Mouse (Mus musculus): Measurements from ENCODE around the gene Slc36a4. TPM values are rescaled to one million over a fixed set of nuclear protein-coding genes. Genes with fewer than 3 reads are reported as not detected.

Gene Slc36a4
- polyA plus RNA-seq, 1 experiment = 2.3 TPM

DNA sequence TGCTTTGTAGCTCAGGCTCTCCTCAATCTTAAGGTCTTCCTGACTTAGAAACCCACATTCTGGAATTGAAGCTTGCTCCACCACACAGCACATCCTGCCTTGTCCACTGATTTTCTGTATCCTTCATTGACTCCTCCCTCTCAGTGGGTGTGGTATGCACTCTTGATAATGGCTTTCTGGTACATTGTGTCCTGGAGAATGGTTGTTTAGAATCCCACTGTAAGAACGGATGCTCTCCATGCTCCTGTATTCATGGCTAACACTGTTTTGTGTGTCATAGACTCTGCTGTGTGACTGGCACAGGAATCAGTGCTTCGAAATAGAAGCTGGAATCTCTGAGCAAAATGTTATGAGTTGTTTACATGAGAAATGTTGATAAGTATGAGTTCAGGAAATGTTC lies 28.0 kb downstream of the Slc36a4 start:
- Histone ChIP-seq H3K4me1 (ENCODE audit: control insufficient read depth, insufficient read depth, insufficient read length) (no peaks in the 10 kb centered on the region), H3K27me3 (ENCODE audit: control insufficient read depth, insufficient read depth, low read length) (no peaks in the 10 kb centered on the region), H3K4me3 (ENCODE audit: extremely low read depth, insufficient read depth, insufficient read length) (no peak overlapping the region), H3K36me3 (ENCODE audit: control insufficient read depth, insufficient read depth, low read length) (peaks cover 12% of the 10 kb centered on the region), H3K27ac (ENCODE audit: insufficient read depth, low read length) (no peak overlapping the region)
- DNase-seq (ENCODE audit: low read depth in 1 of 2, low spot score in 2 of 2) = no peak
- WGBS = 90% methylated on average over 2 of the region's 2 CpGs
- TF ChIP-seq CTCF (IDR thresholded peaks at IDR 0.05; ENCODE audit: extremely low read depth, insufficient read depth, insufficient read length, insufficient replicate concordance) (no peak), POLR2A (IDR thresholded peaks at IDR 0.05; ENCODE audit: low read depth, low read length) (no peak)

GRCm38 (mm10) chr9:15741428-15741827 lies 31.9 kb downstream of the Slc36a4 start:
- Histone ChIP-seq H3K36me3 (ENCODE audit: control insufficient read depth, insufficient read depth, low read length) (peaks cover 7% of the 10 kb centered on the region), H3K4me1 (ENCODE audit: control insufficient read depth, insufficient read depth, insufficient read length) (no peaks in the 10 kb centered on the region), H3K27ac (ENCODE audit: insufficient read depth, low read length) (no peak overlapping the region), H3K4me3 (ENCODE audit: extremely low read depth, insufficient read depth, insufficient read length) (no peak overlapping the region), H3K27me3 (ENCODE audit: control insufficient read depth, insufficient read depth, low read length) (no peaks in the 10 kb centered on the region)
- 92% methylated on average over 4 of the region's 4 CpGs for WGBS
- TF ChIP-seq POLR2A (IDR thresholded peaks at IDR 0.05; ENCODE audit: low read depth, low read length) (no peak), CTCF (IDR thresholded peaks at IDR 0.05; ENCODE audit: extremely low read depth, insufficient read depth, insufficient read length, insufficient replicate concordance) (no peak)
- no peak for DNase-seq (ENCODE audit: low read depth in 1 of 2, low spot score in 2 of 2)

DNA sequence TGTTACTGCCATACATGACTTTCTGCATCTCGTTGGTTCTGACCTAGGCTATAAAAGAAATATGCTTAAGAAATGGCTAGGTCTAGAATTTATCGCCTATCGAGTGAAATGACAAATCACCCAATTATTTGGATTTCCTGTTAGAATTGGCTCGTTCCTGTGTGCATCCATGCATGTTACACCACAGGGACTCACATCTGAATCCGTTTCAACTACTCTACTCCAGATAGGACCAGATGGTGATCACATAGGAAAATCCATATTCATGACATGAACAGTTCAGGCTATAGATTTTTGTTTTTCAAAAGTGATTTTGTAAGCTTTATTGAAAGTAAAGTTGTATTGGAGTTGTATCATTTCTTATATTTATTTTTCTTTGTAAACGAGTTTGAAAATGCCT lies 32.4 kb downstream of the Slc36a4 start:
- Histone ChIP-seq H3K27ac (ENCODE audit: insufficient read depth, low read length) (no peak overlapping the region), H3K27me3 (ENCODE audit: control insufficient read depth, insufficient read depth, low read length) (no peaks in the 10 kb centered on the region), H3K4me1 (ENCODE audit: control insufficient read depth, insufficient read depth, insufficient read length) (no peaks in the 10 kb centered on the region), H3K36me3 (ENCODE audit: control insufficient read depth, insufficient read depth, low read length) (peaks cover 7% of the 10 kb centered on the region), H3K4me3 (ENCODE audit: extremely low read depth, insufficient read depth, insufficient read length) (no peak overlapping the region)
- 82% methylated on average over 6 of the region's 6 CpGs for WGBS
- DNase-seq (ENCODE audit: low read depth in 1 of 2, low spot score in 2 of 2) = no peak
- TF ChIP-seq POLR2A (IDR thresholded peaks at IDR 0.05; ENCODE audit: low read depth, low read length) (no peak), CTCF (IDR thresholded peaks at IDR 0.05; ENCODE audit: extremely low read depth, insufficient read depth, insufficient read length, insufficient replicate concordance) (no peak)

- Histone ChIP-seq H3K4me3 (ENCODE audit: extremely low read depth, insufficient read depth, insufficient read length) (no peak overlapping the region), H3K27ac (ENCODE audit: insufficient read depth, low read length) (no peak overlapping the region), H3K4me1 (ENCODE audit: control insufficient read depth, insufficient read depth, insufficient read length) (no peaks in the 10 kb centered on the region), H3K36me3 (ENCODE audit: control insufficient read depth, insufficient read depth, low read length) (no peaks in the 10 kb centered on the region), H3K27me3 (ENCODE audit: control insufficient read depth, insufficient read depth, low read length) (no peaks in the 10 kb centered on the region)
- WGBS = 88% methylated on average over 2 of the region's 2 CpGs
- DNase-seq (ENCODE audit: low read depth in 1 of 2, low spot score in 2 of 2) = no peak
- no peak for TF ChIP-seq POLR2A (IDR thresholded peaks at IDR 0.05; ENCODE audit: low read depth, low read length)
- TF ChIP-seq CTCF (IDR thresholded peaks at IDR 0.05; ENCODE audit: extremely low read depth, insufficient read depth, insufficient read length, insufficient replicate concordance) = no peak
These were observed 36.6 kb downstream of the Slc36a4 start for GRCm38 (mm10) chr9:15745985-15746607.

- Histone ChIP-seq H3K4me1 (ENCODE audit: control insufficient read depth, insufficient read depth, insufficient read length) (no peaks in the 10 kb centered on the region), H3K27me3 (ENCODE audit: control insufficient read depth, insufficient read depth, low read length) (no peaks in the 10 kb centered on the region), H3K36me3 (ENCODE audit: control insufficient read depth, insufficient read depth, low read length) (no peaks in the 10 kb centered on the region), H3K4me3 (ENCODE audit: extremely low read depth, insufficient read depth, insufficient read length) (no peak overlapping the region), H3K27ac (ENCODE audit: insufficient read depth, low read length) (no peak overlapping the region)
- no peak for DNase-seq (ENCODE audit: low read depth in 1 of 2, low spot score in 2 of 2)
- WGBS = 84% methylated on average over 7 of the region's 7 CpGs
- TF ChIP-seq POLR2A (IDR thresholded peaks at IDR 0.05; ENCODE audit: low read depth, low read length) (no peak), CTCF (IDR thresholded peaks at IDR 0.05; ENCODE audit: extremely low read depth, insufficient read depth, insufficient read length, insufficient replicate concordance) (no peak)
These were observed 37.1 kb downstream of the Slc36a4 start for GRCm38 (mm10) chr9:15746636-15747035.

DNA sequence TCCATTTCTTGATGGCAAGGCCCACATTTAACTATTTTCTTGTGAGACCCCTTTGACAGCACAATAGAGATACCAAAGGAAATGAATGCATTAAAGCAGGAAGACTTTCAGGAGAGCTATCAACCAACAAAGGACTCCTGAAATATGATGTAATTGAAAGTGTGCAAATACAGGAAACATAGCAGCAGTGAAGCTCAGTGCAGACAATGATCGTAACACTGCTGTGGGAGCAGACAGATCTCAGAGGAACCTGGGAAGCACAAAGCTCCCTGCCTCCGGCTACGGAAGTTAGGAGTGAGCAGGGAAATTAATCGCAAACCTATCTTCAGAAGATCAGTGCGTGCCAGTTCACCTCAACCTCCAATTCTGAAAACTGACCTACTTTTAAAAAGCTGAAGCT lies 38.8 kb downstream of the Slc36a4 start:
- Histone ChIP-seq H3K36me3 (ENCODE audit: control insufficient read depth, insufficient read depth, low read length) (no peaks in the 10 kb centered on the region), H3K4me3 (ENCODE audit: extremely low read depth, insufficient read depth, insufficient read length) (no peak overlapping the region), H3K4me1 (ENCODE audit: control insufficient read depth, insufficient read depth, insufficient read length) (no peaks in the 10 kb centered on the region), H3K27ac (ENCODE audit: insufficient read depth, low read length) (no peak overlapping the region), H3K27me3 (ENCODE audit: control insufficient read depth, insufficient read depth, low read length) (no peaks in the 10 kb centered on the region)
- TF ChIP-seq CTCF (IDR thresholded peaks at IDR 0.05; ENCODE audit: extremely low read depth, insufficient read depth, insufficient read length, insufficient replicate concordance) (no peak), POLR2A (IDR thresholded peaks at IDR 0.05; ENCODE audit: low read depth, low read length) (no peak)
- DNase-seq (ENCODE audit: low read depth in 1 of 2, low spot score in 2 of 2) = no peak
- WGBS = 76% methylated on average over 5 of the region's 5 CpGs

- H3K27me3 ChIP-seq (ENCODE audit: control insufficient read depth, insufficient read depth, low read length) = no peaks in the 10 kb centered on the region
- H3K27ac ChIP-seq (ENCODE audit: insufficient read depth, low read length) = no peak overlapping the region
- no peak for DNase-seq (ENCODE audit: low read depth in 1 of 2, low spot score in 2 of 2)
- no peaks in the 10 kb centered on the region for H3K4me1 ChIP-seq (ENCODE audit: control insufficient read depth, insufficient read depth, insufficient read length)
- no peak overlapping the region for H3K4me3 ChIP-seq (ENCODE audit: extremely low read depth, insufficient read depth, insufficient read length)
- no peaks in the 10 kb centered on the region for H3K36me3 ChIP-seq (ENCODE audit: control insufficient read depth, insufficient read depth, low read length)
- TF ChIP-seq POLR2A (IDR thresholded peaks at IDR 0.05; ENCODE audit: low read depth, low read length) = no peak
- no peak for TF ChIP-seq CTCF (IDR thresholded peaks at IDR 0.05; ENCODE audit: extremely low read depth, insufficient read depth, insufficient read length, insufficient replicate concordance)
These were observed 49.8 kb downstream of the Slc36a4 start for GRCm38 (mm10) chr9:15759318-15759717.
